Mouse (Mus musculus): ENCODE data around the gene Siglecg.

DNA sequence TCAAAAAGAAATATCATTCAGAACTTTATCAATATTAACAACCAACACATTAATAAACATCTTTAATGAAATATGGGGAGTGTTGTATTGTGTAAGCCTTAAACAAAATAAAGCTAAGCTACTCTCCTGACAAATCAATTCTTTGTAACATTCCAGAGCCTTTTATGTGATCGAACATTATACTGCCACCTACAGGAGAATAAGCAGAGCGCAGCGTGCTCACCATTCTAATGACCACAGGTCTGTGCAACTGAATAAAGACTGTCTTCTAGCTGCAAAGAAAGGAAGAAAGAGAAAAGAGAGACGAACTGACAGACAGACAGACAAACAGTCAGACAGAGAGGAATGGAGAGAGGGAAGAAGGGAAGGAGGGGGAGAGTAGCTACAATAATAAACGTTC is 29.8 kb upstream of the Siglecg start:
- TF ChIP-seq CTCF (IDR thresholded peaks at IDR 0.05): peak; percentile 88
- TF ChIP-seq EP300 (IDR thresholded peaks at IDR 0.05; ENCODE audit: insufficient read depth, low read depth, low read length): no peak

Measured in heart, adult 2 months (tissue).